Mouse (Mus musculus): ENCODE measurements around the gene Vti1a. TPM values are rescaled to one million over a fixed set of nuclear protein-coding genes. Genes with fewer than 3 reads are reported as not detected.

Gene Vti1a
- polyA plus RNA-seq, 1 experiment from 2014 or later = 17.9 TPM

- H3K36me3 ChIP-seq (ENCODE audit: insufficient read depth, low read length) = no peaks in the 10 kb centered on the region
- H3K9ac ChIP-seq (replicated peaks; ENCODE audit: low read depth) = no peak overlapping the region
- DNase-seq (ENCODE audit: low spot score) (no peak), ATAC-seq (no peak)
- 53% methylated on average over 2 of the region's 2 CpGs for WGBS
- no peaks in the 10 kb centered on the region for H3K27me3 ChIP-seq (replicated peaks; ENCODE audit: insufficient read depth, low read length)
- no peaks in the 10 kb centered on the region for H3K9me3 ChIP-seq (ENCODE audit: low read length)
- H3K4me3 ChIP-seq (ENCODE audit: low read depth, low read length) = no peak overlapping the region
- TF ChIP-seq EP300 (IDR thresholded peaks at IDR 0.05) (no peak), CTCF (IDR thresholded peaks at IDR 0.05) (no peak)
- no peak overlapping the region for H3K4me2 ChIP-seq (replicated peaks; ENCODE audit: low read depth, low read length)
- H3K27ac ChIP-seq (ENCODE audit: low read length) = no peak overlapping the region
- H3K4me1 ChIP-seq (ENCODE audit: insufficient read depth, low read depth, low read length) = no peaks in the 10 kb centered on the region
Observed at GRCm38 (mm10) chr19:55411894-55412293, 95.8 kb downstream of the Vti1a start.

- Histone ChIP-seq H3K9me3 (ENCODE audit: low read length) (no peaks in the 10 kb centered on the region), H3K27ac (ENCODE audit: low read length) (no peak overlapping the region), H3K4me3 (ENCODE audit: low read depth, low read length) (no peak overlapping the region), H3K9ac (replicated peaks; ENCODE audit: low read depth) (no peak overlapping the region), H3K4me2 (replicated peaks; ENCODE audit: low read depth, low read length) (no peak overlapping the region), H3K4me1 (ENCODE audit: insufficient read depth, low read depth, low read length) (no peaks in the 10 kb centered on the region), H3K27me3 (replicated peaks; ENCODE audit: insufficient read depth, low read length) (no peaks in the 10 kb centered on the region), H3K36me3 (ENCODE audit: insufficient read depth, low read length) (no peaks in the 10 kb centered on the region)
- WGBS = 44% methylated on average over 8 of the region's 8 CpGs
- ATAC-seq (0 out of 2 replicates have a peak, but pooled peaks have one; percentile 44), DNase-seq (ENCODE audit: low spot score) (peak; percentile 64)
- TF ChIP-seq EP300 (IDR thresholded peaks at IDR 0.05) (no peak), CTCF (IDR thresholded peaks at IDR 0.05) (peak; percentile 85)
Observed at GRCm38 (mm10) chr19:55414050-55414449, 98.0 kb downstream of the Vti1a start.

GRCm38 (mm10) chr19:55418756-55419155, 102.7 kb downstream of the Vti1a start:
- no peak overlapping the region for H3K4me3 ChIP-seq (ENCODE audit: low read depth, low read length)
- ATAC-seq (no peak), DNase-seq (ENCODE audit: low spot score) (no peak)
- no peak overlapping the region for H3K9ac ChIP-seq (replicated peaks; ENCODE audit: low read depth)
- no peaks in the 10 kb centered on the region for H3K36me3 ChIP-seq (ENCODE audit: insufficient read depth, low read length)
- TF ChIP-seq CTCF (IDR thresholded peaks at IDR 0.05) (no peak), EP300 (IDR thresholded peaks at IDR 0.05) (no peak)
- no peak overlapping the region for H3K27ac ChIP-seq (ENCODE audit: low read length)
- no peaks in the 10 kb centered on the region for H3K27me3 ChIP-seq (replicated peaks; ENCODE audit: insufficient read depth, low read length)
- no peaks in the 10 kb centered on the region for H3K9me3 ChIP-seq (ENCODE audit: low read length)
- 32% methylated on average over 3 of the region's 3 CpGs for WGBS
- H3K4me1 ChIP-seq (ENCODE audit: insufficient read depth, low read depth, low read length) = no peaks in the 10 kb centered on the region; the same call in 1 of the 2 replicates
- no peak overlapping the region for H3K4me2 ChIP-seq (replicated peaks; ENCODE audit: low read depth, low read length)

GRCm38 (mm10) chr19:55419961-55420360, 103.9 kb downstream of the Vti1a start:
- H3K9me3 ChIP-seq (ENCODE audit: low read length) = no peaks in the 10 kb centered on the region
- H3K27me3 ChIP-seq (replicated peaks; ENCODE audit: insufficient read depth, low read length) = no peaks in the 10 kb centered on the region
- WGBS = 72% methylated on average over 3 of the region's 3 CpGs
- H3K27ac ChIP-seq (ENCODE audit: low read length) = no peak overlapping the region
- H3K4me3 ChIP-seq (ENCODE audit: low read depth, low read length) = no peak overlapping the region
- no peak overlapping the region for H3K4me2 ChIP-seq (replicated peaks; ENCODE audit: low read depth, low read length)
- TF ChIP-seq CTCF (IDR thresholded peaks at IDR 0.05) (no peak), EP300 (IDR thresholded peaks at IDR 0.05) (no peak)
- H3K9ac ChIP-seq (replicated peaks; ENCODE audit: low read depth) = no peak overlapping the region
- ATAC-seq = no peak
- no peaks in the 10 kb centered on the region for H3K36me3 ChIP-seq (ENCODE audit: insufficient read depth, low read length)
- DNase-seq (ENCODE audit: low spot score) = no peak
- H3K4me1 ChIP-seq (ENCODE audit: insufficient read depth, low read depth, low read length) = no peaks in the 10 kb centered on the region; the same call in 1 of the 2 replicates

GRCm38 (mm10) chr19:55421816-55422215, 105.7 kb downstream of the Vti1a start:
- no peaks in the 10 kb centered on the region for H3K27me3 ChIP-seq (replicated peaks; ENCODE audit: insufficient read depth, low read length)
- no peak overlapping the region for H3K27ac ChIP-seq (ENCODE audit: low read length)
- TF ChIP-seq EP300 (IDR thresholded peaks at IDR 0.05) = no peak
- no peak for TF ChIP-seq CTCF (IDR thresholded peaks at IDR 0.05)
- H3K36me3 ChIP-seq (ENCODE audit: insufficient read depth, low read length) = no peaks in the 10 kb centered on the region
- no peaks in the 10 kb centered on the region for H3K9me3 ChIP-seq (ENCODE audit: low read length)
- no peak overlapping the region for H3K4me2 ChIP-seq (replicated peaks; ENCODE audit: low read depth, low read length)
- DNase-seq (ENCODE audit: low spot score) (no peak), ATAC-seq (no peak)
- 91% methylated on average over 5 of the region's 5 CpGs for WGBS
- H3K4me1 ChIP-seq (ENCODE audit: insufficient read depth, low read depth, low read length) = no peaks in the 10 kb centered on the region; the same call in 1 of the 2 replicates
- H3K9ac ChIP-seq (replicated peaks; ENCODE audit: low read depth) = no peak overlapping the region
- no peak overlapping the region for H3K4me3 ChIP-seq (ENCODE audit: low read depth, low read length)

GRCm38 (mm10) chr19:55422311-55423064, 106.4 kb downstream of the Vti1a start:
- H3K36me3 ChIP-seq (ENCODE audit: insufficient read depth, low read length) = no peaks in the 10 kb centered on the region
- no peak overlapping the region for H3K4me2 ChIP-seq (replicated peaks; ENCODE audit: low read depth, low read length)
- no peak for DNase-seq (ENCODE audit: low spot score)
- H3K27ac ChIP-seq (ENCODE audit: low read length) = no peak overlapping the region
- TF ChIP-seq EP300 (IDR thresholded peaks at IDR 0.05) = no peak
- no peak for TF ChIP-seq CTCF (IDR thresholded peaks at IDR 0.05)
- H3K9me3 ChIP-seq (ENCODE audit: low read length) = no peaks in the 10 kb centered on the region
- no peak overlapping the region for H3K4me3 ChIP-seq (ENCODE audit: low read depth, low read length)
- H3K9ac ChIP-seq (replicated peaks; ENCODE audit: low read depth) = no peak overlapping the region
- 85% methylated on average over 18 of the region's 18 CpGs for WGBS
- ATAC-seq = no peak
- no peaks in the 10 kb centered on the region; the same call in 1 of the 2 replicates for H3K4me1 ChIP-seq (ENCODE audit: insufficient read depth, low read depth, low read length)
- H3K27me3 ChIP-seq (replicated peaks; ENCODE audit: insufficient read depth, low read length) = no peaks in the 10 kb centered on the region

Measured in lung, postnatal 0 days (tissue).